8 mouse cellular contexts compared by ENCODE assay signal in genomic region chr11:59885217-59885986, GRCm38 (mm10). TPM values are rescaled to one million over a fixed set of nuclear protein-coding genes. Genes with fewer than 3 reads are reported as not detected.
A peak's percentile ranks its signal among the peaks of the same experiment; 100 is the strongest.
DNase-seq lines count a peak whose midpoint lies in the region; ATAC-seq and TF ChIP-seq lines count a peak whose summit lies in the region.

No protein-coding gene starts in this region.

- no peaks in the 10 kb centered on the region for H3K9me3 ChIP-seq in heart, embryonic 15.5 days (replicated peaks)

- H3K36me3 ChIP-seq in heart, embryonic 15.5 days, result no peaks in the 10 kb centered on the region

- 37% methylated on average over 17 of the region's 17 CpGs for WGBS in heart, embryonic 15.5 days

- peak; percentile 40 for TF ChIP-seq CTCF in gastrocnemius, adult 2 months (IDR thresholded peaks at IDR 0.05)

- H3K4me2 ChIP-seq in heart, embryonic 15.5 days, result peak overlapping the region; percentile 33; the same call in 1 of the 2 replicates

- H3K4me1 ChIP-seq in heart, embryonic 15.5 days (replicated peaks), result peaks cover 18% of the 10 kb centered on the region

- peak; percentile 51 for ATAC-seq in heart, embryonic 15.5 days (replicated peaks; ENCODE audit: insufficient number of reproducible peaks, insufficient read depth, low FRiP score, low read depth)
- ATAC-seq in inflammation-experienced regulatory T-cells, adult 6 months, result no peak

- intact Hi-C loops in gastrocnemius, adult 2 months (cut with DNase I), result no loop called here
- intact Hi-C loops in left cerebral cortex, postnatal 4 days (cut with DNase I), result loop anchor here (5.0 to 10.0 kb wide), 2 partner anchors 192 to 529 kb away; partner anchors contain the start of genes Atpaf2 and Gid4

- H3K27me3 ChIP-seq in heart, embryonic 15.5 days, result no peaks in the 10 kb centered on the region

- H3K4me3 ChIP-seq in gastrocnemius, adult 2 months, result peak overlapping the region; percentile 19; the same call in 1 of the 2 replicates
- H3K4me3 ChIP-seq in heart, embryonic 15.5 days, result no peak overlapping the region

- no peak overlapping the region for H3K9ac ChIP-seq in heart, embryonic 15.5 days

- H3K27ac ChIP-seq in gastrocnemius, adult 2 months, result peak overlapping the region; percentile 79
- peak overlapping the region; percentile 80 for H3K27ac ChIP-seq in heart, embryonic 15.5 days

- peak; percentile 12 for DNase-seq in gastrocnemius, adult 2 months
- DNase-seq in gastrocnemius, adult 8-10 months (ENCODE audit: low spot score in 2 of 2), result no peak
- DNase-seq in adrenal gland, postnatal 14 days, result peak; percentile 66
- peak; percentile 54 to 70 for DNase-seq in kidney, postnatal 4 days
- DNase-seq in naive thymus-derived CD4-positive, alpha-beta T cell, adult 2 months (ENCODE audit: low read depth), result peak; percentile 33
- DNase-seq in left cerebral cortex, postnatal 4 days, result no peak

RNA-seq across cellular contexts. Expression of gene Cops3, which starts 45.8 kb away (rescaled TPM):
- 10 to 100 TPM; 84.8 to 89.9 TPM for total RNA-seq in gastrocnemius, adult 2 months (2021)
- 10 to 100 TPM; 77.3 to 93.6 (median 89.8) TPM for total RNA-seq in gastrocnemius, adult 8-10 months (2022)
- 93.6 and 95.6 TPM in 2 replicates for total RNA-seq in adrenal gland, postnatal 14 days (2021)
- 135 and 160 TPM in 2 replicates for polyA plus RNA-seq in heart, embryonic 15.5 days (2015; fragmentation: Nextera tagmentation; extraction: Ambion mirVana)
- polyA plus RNA-seq in inflammation-experienced regulatory T-cells, adult 6 months (2017; shearing (Covaris generic)), result 10 to 100 TPM; 75.3 to 89.0 (median 88.4) TPM
- total RNA-seq in left cerebral cortex, postnatal 4 days (2021), result 10 to 100 TPM; 83.2 to 87.3 TPM

RNA-seq across cellular contexts. Expression of gene Nt5m, which starts 46.2 kb away (rescaled TPM):
- total RNA-seq in gastrocnemius, adult 2 months (2021), result 10 to 100 TPM; 17.8 to 22.2 TPM
- total RNA-seq in gastrocnemius, adult 8-10 months (2022), result 10 to 100 TPM; 17.3 to 19.7 (median 18.6) TPM
- total RNA-seq in adrenal gland, postnatal 14 days (2021), result 28.9 and 30.7 TPM in 2 replicates
- 35.0 and 38.2 TPM in 2 replicates for polyA plus RNA-seq in heart, embryonic 15.5 days (2015; fragmentation: Nextera tagmentation; extraction: Ambion mirVana)
- polyA plus RNA-seq in inflammation-experienced regulatory T-cells, adult 6 months (2017; shearing (Covaris generic)), result 1 to 10 TPM; 6.3 to 8.8 (median 7.6) TPM
- 10 to 100 TPM; 43.6 to 45.0 TPM for total RNA-seq in left cerebral cortex, postnatal 4 days (2021)

Comparison
In these comparisons a context has a peak if more than half of its experiments do, and no peak if none do; other contexts are left out.
1. DNase-seq: peak in gastrocnemius, adult 2 months (single experiment), adrenal gland, postnatal 14 days (single experiment), kidney, postnatal 4 days (2 of 2) and naive thymus-derived CD4-positive, alpha-beta T cell, adult 2 months (single experiment); none in gastrocnemius, adult 8-10 months (0 of 2) and left cerebral cortex, postnatal 4 days (single experiment).